Mouse (Mus musculus) liver (tissue): ENCODE results near the gene Rab5c.

ENCODE experiments used
- DNase-seq: peaks from one replicate; pipeline ENCODE4 v3.0.0-alpha.2; 2020; ENCODE audit warnings: mixed read lengths

Gene Rab5c

DNA sequence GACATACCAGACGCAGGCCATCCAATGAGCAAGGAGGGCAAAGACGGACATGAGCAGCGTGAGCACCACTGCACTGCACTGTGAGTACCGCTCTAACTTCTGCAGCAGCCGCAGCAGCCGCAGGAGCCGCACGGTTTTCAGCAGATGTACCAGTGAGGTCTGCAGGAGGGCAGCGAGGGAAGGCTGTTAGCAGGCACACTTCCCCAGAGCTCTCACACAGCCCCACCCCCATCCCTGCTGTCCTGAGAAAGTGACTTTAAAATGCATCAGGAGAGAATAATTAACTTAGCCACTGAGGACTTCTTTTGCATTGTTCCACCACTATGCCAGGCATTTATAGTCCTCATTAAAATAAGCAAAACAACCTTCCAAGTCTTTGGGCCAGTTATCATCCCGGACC, 14.3 kb upstream of the Rab5c start:
- DNase-seq: no peak

DNA sequence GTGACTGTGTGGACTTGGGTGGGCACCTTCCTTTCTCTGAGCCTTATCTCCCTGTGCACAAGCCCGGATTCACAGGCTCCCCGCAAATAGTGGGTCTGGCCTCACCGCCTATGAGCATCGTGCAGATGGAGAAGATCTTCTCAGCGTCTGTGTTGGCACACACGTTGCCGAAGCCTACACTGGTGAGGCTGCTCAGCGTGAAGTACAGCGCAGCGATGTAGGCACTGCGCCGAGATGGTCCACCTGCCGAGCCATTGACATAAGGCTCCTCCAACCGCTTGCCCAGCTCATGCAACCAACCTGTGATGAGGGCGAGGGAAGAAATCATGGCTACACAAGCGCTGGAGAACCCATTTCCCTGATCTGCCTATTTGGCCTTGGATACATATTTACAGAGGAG, 12.1 kb upstream of the Rab5c start:
- no peak for DNase-seq

DNA sequence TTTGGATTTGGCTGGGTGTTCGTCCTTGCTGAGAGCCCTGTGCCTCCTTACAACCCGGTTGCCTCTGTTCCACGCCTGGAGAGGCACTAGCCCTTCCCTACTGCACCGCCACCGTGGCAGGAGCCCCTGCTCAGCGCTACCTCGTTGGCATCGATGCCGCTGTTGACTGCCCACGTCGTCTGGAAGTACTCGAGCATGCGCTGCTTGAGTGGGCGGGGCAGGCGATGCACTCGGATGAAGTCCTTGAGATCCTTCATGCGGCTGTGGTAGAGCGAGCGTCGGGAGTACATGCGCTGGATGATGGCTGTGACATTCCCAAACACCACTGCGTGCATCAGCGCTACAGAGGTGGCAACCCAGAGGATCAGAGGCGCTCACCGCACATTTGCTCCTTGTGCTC, 11.5 kb upstream of the Rab5c start:
- no peak for DNase-seq

DNA sequence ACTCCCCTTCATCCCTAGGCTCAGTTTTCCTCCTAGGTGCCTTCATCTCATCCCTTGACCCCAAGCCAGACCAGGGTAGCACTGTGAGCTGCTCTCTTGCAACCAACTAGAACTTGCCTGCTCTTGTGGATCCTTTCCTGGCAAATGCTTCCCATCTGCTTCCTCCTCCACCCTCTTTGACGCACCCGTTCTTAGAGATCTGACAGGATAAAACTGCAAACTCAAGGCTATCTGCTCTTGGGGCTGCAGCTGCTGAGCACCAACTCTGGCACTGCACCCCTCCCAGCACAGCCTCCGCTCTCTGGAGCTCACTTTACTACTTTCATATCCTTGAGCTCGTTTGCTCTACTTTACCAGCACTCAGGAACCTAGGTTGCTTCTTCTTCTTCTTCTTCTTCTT, 10.6 kb upstream of the Rab5c start:
- DNase-seq: no peak

DNA sequence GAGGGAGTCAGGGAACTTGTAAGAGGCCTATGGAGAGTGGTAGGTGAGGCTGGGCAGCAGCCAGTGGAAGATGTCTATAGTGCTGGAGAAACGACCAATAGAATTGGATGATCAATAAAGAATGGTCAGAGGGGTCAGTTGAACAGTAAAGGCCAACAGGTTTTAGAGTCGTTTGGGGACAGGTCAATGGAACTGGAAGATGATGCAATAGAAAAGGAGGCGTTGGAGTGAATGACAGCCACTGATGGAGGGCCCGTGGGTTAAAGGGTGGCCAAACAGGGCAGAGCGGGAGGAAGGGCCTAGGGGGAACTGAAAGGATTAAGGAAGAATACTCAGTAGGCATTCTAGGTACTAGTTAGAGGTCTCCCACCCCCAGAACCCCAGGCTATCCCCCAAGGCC, 9.1 kb upstream of the Rab5c start:
- DNase-seq: no peak

DNA sequence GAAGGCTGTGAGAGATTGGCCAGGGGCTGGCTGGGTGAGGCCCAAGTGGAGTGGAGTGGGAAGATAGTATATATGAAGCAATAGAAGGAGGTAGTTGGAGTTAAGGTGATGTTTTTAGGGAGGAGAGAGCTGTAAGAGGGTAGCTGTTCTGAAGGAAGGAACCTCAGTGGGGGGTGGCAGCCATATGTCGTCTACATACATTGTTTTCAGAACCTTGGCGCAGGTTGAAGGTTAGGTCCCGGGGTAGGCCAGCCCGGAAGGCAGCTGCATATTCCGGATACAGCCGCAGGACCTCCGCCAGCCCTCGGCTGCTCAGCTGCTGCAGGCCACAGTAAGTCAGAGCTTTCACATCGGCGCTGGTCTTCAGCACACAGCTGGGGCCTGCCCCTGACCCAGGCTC, 8.5 kb upstream of the Rab5c start:
- DNase-seq: no peak

DNA sequence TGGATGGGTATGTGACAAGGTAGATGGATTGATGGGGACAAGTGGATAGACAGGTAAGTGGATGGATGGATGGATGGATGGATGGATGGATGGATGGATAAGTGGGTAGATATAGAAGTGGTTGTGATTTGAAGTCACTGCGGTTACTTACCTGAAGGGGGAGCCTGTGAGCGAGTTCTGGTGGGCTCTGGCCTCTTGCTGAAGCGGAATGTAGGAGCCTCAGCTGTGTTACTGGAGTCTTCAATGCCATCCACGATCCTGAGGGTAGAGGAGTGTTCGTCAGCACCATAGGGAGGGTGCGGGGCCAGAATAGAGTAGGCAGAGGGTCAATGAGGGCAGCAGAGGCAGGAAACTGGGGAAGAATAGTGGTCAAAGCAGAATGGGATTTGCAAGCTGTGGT, 7.1 kb upstream of the Rab5c start:
- peak; percentile 59 for DNase-seq

DNA sequence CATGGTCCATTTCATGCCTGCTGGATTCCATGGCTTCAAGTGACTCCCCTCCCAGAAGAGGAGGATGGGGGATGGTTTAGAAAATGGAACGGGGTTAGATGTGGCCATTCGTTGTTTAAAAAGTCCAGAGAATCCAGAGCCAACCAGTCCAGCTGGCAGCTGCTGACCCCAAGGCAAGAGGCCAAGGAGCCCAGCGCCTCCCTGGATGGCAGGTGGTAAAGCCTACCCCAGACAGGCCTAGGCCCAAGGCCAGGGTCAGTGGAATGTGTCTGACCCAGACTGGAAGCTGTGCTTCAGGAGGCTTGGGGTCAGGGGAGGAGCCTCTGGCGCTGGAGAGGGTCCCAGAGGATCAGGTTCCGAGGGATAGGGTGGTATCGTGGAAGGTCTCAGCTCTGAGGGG, 3.3 kb upstream of the Rab5c start:
- DNase-seq: no peak

DNA sequence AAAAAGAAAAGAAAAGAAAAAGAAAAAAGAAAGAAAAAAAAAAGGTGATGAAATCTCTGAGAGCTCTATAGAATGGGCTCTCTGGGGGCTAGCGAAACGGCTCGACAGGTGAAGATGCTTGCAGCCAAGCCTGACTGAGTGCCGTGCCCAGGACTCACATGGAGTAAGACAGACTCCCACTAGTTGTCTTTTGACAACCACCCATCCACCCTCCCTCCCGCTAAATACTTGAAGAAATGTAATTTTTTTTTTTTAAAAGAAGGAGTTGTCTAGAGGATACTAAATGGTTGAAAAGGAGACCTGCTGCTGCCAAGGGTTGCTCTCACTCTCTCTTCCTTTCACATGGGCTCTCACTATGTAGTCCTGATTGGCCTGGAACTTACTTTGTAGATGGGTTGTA, 734 bp upstream of the Rab5c start:
- peak; percentile 37 for DNase-seq

DNA sequence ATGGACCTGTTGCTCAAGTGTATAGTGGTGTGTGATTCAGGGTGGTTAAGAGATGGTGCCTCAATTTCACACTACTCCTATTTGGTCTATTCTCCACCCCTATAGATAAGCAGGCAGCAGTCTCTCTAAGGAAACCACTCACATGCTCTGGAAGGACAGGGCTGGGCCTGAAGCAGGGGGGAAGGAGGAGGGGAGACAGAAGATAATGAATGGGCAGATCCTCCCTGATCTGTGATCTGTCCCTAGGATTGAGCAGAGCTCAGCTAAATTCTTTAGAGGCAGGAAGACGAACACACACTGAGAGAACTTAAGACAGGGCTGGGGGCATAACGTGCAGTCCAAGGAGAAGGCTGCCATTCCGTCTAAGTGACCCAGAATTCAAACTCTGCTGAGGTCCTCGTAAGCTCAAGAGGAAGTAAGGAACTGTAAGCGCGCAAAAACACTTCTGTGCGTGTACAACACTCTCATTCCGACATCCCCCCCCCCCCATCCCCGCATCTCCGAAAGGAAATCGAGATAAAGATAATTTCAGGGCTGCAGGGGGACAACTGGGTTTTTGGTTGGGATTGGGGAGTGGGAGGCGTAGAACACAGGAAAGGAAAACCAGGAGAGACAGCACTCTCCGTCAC, 796 bp downstream of the Rab5c start:
- peak; percentile 83 for DNase-seq

DNA sequence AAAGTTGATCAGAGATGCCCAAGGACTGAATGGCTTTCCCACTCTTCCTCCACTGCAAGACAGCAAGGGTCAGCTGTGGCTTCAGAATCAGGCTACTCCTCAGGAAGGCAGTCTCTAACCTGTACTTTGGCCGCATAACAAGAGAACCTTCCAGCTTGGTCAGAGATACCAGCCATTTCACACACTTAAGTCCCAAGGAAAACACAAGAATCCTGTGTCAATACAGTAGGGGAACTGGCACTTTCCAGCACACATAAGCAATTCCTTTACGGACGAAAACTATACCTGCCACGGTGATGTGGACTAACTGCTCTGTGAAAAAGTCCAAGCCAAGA, 1.3 kb downstream of the Rab5c start:
- DNase-seq: no peak

DNA sequence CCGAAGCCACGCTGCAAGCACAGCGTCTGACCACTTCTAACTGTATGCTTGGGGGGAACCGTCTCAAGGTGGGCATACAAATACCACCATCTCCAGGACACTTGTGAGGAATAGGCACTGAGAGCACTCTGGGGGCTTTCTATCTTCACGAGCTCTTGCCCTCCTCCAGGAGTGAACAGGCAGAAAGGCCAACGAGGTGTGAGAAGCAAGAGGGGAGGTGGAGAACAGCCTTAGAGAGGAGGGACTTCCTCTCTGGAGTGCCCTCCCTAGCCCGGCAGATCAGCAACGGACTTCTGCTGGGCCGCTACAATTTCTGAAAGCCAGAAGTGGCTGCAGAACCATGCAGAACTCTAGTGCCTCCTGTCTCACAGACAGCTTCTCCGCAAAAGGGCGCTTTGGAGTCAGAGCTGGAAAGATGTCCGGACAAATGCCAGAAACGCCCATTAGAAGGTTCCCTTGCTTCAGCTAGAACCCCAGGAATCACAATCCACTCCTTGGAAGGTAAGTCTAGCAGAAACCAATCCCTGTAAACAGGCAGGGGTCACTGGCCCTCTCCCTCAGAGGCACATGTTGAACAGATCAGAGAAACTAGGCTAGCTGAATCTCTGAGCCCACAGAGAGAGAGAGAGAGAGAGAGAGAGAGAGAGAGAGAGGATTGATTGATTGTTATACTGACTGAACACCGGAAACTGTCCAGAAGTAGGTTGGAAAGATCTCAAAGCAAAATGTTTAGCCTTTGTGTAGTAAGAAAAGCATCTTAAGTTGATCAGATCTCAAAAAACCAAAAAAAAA, 1.9 kb downstream of the Rab5c start:
- DNase-seq: peak; percentile 53

DNA sequence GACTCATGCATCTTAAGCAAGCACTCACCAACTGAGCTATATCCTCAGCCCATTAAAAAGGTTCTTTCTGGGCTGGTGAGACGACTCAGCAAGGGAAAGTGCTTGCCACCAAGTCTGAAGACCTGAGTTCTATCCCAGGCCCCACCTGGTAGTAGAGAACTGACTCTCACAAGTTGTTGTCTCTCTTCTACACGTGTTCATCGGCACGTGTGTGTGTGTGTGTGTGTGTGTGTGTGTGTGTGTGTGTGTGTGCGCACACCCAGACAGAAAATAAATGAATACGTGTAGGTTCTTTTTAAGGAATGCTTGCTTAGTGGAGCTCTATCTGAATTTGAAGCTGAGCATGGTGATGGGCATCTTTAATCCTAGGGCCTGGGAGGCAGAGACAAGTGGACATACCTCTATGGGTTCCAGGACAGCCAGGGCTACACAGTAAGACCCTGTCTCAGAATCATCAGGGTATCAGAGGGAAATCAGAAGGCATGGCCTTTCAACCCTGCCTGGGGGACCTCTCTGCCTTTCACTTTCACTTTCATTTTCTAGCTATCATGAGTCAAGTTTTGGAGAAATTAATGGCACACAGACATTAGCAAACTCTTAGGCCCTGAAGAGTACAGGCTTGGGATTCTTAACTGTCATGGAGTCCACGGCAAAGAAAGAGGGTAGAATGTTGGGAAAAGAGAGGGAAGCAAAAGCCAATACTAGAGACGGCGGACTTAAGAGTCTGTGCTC, 2.7 kb downstream of the Rab5c start:
- DNase-seq: no peak

DNA sequence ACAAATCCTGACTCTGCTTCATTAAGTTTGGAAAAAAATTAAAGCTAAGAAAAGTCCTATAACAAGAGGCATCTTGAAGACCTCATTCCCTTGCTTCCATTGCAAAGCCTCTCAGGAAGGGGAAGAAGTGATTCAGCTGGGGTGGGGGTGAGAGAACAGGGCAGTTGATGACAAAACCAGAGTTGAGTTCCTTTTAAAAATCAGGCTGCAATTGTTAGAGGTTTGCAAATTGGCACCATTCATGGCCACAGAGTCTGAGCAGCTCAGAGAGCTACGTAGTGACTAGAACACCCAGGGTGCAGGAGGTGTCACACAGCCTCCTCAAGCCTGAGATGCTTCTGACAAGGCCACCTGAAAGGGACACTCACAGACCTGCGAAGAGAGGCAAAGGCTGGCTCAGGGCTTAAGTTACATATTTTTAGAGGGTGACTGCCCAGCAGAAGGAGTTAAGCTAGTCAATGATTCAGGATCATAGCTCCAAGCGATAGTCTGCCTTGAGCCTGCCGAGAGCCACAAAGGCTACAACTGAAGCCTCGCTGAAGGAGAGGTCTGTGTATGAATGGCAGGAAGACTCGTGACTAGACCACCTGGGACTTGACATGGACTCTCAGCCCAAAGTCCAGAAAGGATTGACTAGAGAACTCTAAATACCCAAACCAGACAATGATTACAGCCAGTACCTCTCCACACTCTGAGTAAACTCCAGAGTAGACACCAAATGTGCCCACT, 7.4 kb downstream of the Rab5c start:
- DNase-seq: no peak

DNA sequence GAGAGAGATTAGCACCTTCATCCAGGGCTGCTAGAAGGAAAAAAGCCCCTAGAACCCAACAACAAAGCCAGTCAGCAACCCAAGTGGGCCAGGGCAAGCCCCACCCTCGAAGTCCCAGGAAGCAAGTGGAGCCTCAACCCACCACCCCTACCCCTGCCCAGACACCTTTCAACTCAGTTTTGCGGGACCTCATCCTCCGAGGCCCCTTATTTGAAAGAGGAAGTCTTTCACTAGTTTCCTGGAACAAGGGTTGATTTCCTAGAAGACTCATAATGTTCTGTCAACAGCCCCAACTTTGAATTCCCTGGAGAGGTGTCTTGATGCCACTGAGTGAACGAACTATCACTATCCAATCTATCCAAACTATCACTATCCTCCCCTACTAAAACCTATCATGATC, 8.0 kb downstream of the Rab5c start:
- no peak for DNase-seq

DNA sequence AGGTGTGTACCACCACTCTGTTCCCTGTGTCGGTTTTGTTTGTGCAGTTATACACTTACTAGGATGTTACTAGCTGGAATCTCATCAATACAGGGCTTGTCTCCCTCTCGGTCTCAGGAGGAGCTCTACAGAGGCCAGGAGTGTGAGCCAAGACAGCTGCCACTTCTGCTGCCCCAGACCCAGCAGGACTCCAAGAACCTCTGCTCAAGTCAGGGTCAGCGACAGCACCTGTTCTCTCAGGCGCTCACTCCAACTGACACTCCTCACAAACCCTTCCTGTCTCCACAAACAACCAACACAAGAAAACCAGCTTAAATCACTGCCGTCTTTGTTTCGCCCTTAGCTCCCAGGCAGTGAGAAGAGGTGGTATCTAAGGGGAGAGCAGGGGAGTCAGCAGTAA, 9.4 kb downstream of the Rab5c start:
- no peak for DNase-seq

DNA sequence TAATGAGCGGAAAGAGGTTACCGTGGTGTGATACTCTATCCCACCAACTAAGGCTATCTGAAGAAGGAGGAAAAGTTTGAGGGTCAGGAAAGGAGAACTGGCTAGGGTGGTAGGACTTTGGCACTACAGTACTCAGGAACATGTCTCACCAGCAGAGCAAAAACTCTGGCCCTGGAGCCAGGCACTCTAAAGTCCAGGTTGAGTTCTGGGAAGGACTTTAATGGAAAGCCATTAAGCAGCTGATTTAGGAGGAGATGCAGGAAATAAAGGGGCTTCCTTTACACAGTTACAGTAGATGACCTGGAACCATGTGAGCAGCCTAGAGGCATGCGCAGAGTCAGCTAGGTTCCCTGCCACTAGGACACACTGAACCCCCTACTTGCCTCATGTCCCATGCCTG, 10.8 kb downstream of the Rab5c start:
- no peak for DNase-seq

DNA sequence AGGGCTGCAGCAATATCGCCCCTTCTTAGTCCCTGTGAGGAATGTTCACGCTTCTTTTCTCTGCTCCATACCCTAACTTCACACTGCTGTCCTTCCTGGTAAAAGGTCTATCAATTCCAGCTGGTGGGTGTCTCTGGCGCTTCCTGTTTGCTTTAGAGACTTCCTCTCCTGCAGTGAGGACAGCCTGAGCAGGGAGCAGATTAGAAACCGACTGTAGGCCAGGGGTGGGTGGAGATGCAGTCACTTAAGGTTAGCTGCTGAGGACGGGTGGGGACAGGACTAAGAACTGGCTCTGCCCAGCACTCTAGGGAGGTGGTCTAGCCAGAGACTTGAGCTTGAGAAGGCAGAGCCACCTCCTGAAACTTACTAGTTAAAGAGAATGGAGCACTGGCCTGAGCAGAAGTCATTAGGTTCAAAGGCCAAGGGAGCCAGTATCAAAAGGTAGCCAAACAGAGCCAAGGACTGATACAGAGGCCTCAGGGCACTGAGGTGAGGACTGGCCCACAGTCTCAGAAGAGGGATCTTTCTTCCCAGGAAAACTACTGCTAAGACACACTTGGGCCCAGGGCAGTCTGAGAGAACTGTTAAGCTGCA, 13.0 kb downstream of the Rab5c start:
- no peak for DNase-seq

DNA sequence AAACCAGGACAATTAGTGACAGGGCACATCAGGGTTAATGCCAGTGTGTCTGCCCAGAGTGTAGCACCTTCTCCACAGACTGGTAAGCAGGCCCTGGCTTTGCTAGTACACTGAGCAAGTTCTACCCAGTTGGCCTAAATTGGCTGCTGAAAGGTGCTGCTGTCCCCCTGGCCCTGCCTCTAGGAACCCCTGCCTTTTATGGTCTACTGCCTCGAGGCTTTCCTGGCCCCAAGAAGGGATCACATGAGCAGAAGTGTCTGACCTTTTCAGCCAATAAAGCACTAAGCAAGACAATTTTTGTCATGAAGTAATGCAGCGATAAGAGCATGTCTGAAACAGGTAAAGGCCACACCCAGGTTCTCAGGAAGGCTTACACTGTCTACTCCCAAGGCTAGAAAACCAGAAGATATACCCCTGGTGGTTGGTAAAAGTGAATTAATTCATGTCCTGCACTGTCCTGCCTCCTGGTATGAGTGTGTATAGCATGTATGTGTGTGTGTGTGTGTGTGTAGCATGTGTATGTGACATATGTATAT, 15.5 kb downstream of the Rab5c start:
- no peak for DNase-seq

DNA sequence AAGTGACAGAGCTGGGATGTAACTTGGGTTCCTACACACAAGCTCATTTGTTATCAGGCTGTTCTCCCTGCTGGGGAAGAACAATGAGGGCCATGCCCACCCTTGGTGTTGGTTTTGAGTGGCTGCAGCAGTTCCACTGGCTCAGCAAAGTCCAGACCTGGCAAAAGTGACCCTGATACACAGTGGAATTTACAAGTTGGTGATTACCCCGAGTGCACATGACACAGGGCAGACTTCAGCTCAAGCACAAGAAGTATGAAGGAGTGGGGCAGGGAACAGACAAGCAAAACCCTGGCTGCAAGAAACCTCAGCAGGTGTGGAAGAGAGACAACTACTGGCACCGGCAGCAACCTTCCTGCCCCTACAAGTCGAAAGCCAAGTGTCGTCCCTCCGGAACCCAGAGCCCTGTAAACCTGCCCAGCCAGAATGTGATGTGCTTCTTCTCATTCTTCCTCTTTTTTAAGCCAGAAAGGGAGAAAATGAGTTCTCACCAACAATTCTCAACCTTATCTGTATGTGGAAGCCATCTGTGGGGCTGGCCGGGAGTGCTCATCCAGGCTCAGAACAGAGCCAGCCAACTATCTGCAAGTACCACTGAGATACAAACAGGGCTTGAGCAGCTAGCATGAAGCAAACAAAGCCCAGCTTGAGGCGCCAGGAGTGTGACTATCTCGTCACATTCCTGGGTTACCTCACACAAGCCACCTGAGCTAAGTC, 16.1 kb downstream of the Rab5c start:
- no peak for DNase-seq

DNA sequence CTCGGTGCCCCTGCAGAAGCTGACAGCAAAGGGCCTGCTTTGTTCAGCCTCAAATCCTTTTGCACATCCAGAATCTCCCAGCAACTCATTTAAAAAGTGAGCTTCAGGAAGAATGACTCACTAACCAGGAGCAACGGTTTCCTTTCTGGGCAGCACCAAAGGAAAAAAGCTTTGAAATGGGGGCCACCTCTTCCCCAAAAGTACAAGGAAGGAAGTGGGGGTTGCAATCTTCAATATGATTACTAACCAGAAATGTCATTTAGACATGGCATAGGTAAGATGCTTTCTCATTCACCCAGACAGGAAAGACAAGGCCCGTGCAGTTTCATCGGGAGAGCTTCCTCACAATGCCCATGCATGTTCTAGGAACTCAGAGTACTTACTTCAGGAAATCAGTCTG, 16.8 kb downstream of the Rab5c start:
- no peak for DNase-seq

DNA sequence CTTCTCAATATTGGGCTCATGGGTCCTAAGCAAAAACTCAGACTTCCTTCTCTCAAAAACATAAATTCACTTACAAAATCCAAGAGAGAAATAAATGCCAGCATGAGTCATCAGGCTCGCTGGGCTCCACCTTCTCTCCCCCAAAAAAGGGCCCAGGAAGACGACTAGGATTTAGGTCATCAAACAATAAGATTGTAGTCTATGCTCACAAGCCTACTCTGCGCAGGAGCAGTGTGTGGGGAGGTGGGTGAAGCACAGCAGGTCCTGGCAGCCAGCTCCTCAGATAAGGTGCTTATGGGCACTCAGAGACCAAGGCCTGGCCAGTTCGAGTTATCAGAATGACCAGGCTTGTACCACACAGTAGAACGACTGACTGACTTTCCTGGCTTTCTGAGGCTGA, 17.7 kb downstream of the Rab5c start:
- no peak for DNase-seq
